Mouse (Mus musculus) naive thymus-derived CD4-positive, alpha-beta T cell, adult 2 months (primary cell): ENCODE results near the gene Wdr6.

Source experiments
- DNase-seq: peaks from one replicate; pipeline ENCODE4 v3.0.0-alpha.2; 2011; ENCODE audit warnings: low read depth

Wdr6 gene

GRCm38 (mm10) chr9:108523341-108523740 is 55.2 kb downstream of the Wdr6 start:
- no peak for DNase-seq
